ENCODE assay signal across 16 mouse cellular contexts in the genomic region with DNA sequence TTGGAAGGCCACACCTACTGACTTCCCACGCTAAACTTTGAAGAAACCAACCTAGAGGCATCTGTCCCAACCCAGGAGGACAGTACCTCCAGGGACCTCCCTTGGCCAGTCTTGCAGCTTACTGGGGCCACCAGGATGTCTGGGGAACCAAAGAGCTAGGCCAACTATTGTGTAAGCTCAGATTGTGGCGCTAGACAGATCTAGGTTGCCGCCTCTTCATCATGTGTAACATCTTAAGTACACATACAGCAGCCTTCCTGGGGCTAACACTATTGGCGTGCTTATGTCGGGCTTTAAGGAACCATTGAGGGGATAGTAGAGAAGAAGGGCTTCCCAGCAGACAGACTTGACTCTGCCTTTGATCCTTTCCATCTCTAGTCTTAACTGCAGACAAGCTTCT. TPM values are rescaled to one million over a fixed set of nuclear protein-coding genes. Genes with fewer than 3 reads are reported as not detected.
DNase-seq lines count a peak whose midpoint lies in the region; ATAC-seq lines count a peak whose summit lies in the region.
"Had no signal": no experiment of that assay in that cellular context is flagged by ENCODE, and none has a peak within 500 bp of the region (broad histone marks: within the 10 kb centered on the region; RNA-seq: fewer than 3 reads in every experiment).

No protein-coding gene starts in this region.

- 81% methylated on average over 5 of the region's 5 CpGs for WGBS in midbrain, embryonic 15.5 days
- 68% methylated on average over 5 of the region's 5 CpGs for WGBS in midbrain, embryonic 16.5 days

- no peak overlapping the region for H3K4me3 ChIP-seq in midbrain, embryonic 15.5 days
- H3K4me3 ChIP-seq in midbrain, embryonic 16.5 days (ENCODE audit: low read depth, low read length), result no peak overlapping the region
- H3K4me3 ChIP-seq: heart, embryonic 12.5 days; hindbrain, embryonic 10.5 days; midbrain, embryonic 10.5 days had no signal

- no peaks in the 10 kb centered on the region for H3K4me1 ChIP-seq in midbrain, embryonic 15.5 days
- H3K4me1 ChIP-seq in midbrain, embryonic 16.5 days (ENCODE audit: control insufficient read depth, insufficient read depth, low read length), result no peaks in the 10 kb centered on the region

- no peaks in the 10 kb centered on the region for H3K27me3 ChIP-seq in midbrain, embryonic 15.5 days (replicated peaks)
- no peaks in the 10 kb centered on the region for H3K27me3 ChIP-seq in midbrain, embryonic 16.5 days (ENCODE audit: control insufficient read depth, insufficient read depth, low read depth, low read length)
- H3K27me3 ChIP-seq: heart, embryonic 12.5 days had no signal

- peak; percentile 76 for ATAC-seq in frontal cortex, adult (ENCODE audit: low TSS enrichment)
- ATAC-seq in midbrain, embryonic 15.5 days (replicated peaks), result 0 out of 2 replicates have a peak, but pooled peaks have one; percentile 6
- ATAC-seq in midbrain, embryonic 16.5 days, result no peak
- ATAC-seq in granulocyte monocyte progenitor cell, adult 5-6 weeks (replicated peaks; ENCODE audit: poor library complexity, severe bottlenecking), result 0 out of 2 replicates have a peak, but pooled peaks have one; percentile 8

- DNase-seq in frontal cortex, postnatal 14 days (ENCODE audit: low spot score in 2 of 2), result no peak
- peak; percentile 25 for DNase-seq in fat pad, adult 2 months (ENCODE audit: extremely low read depth, low read depth, low spot score)
- DNase-seq in cerebellum, postnatal 4 days (ENCODE audit: low spot score in 2 of 2), result no peak

- H3K27ac ChIP-seq in midbrain, embryonic 15.5 days, result no peak overlapping the region
- no peak overlapping the region for H3K27ac ChIP-seq in midbrain, embryonic 16.5 days (ENCODE audit: low read length)
- H3K27ac ChIP-seq: kidney, postnatal 0 days had no signal

- H3K9ac ChIP-seq in midbrain, embryonic 15.5 days, result no peak overlapping the region
- no peak overlapping the region for H3K9ac ChIP-seq in midbrain, embryonic 16.5 days (ENCODE audit: low read depth, low read length)

- no peak overlapping the region for H3K4me2 ChIP-seq in midbrain, embryonic 15.5 days
- H3K4me2 ChIP-seq in midbrain, embryonic 16.5 days (ENCODE audit: low read length), result no peak overlapping the region
- H3K4me2 ChIP-seq: heart, embryonic 12.5 days had no signal

- H3K36me3 ChIP-seq in midbrain, embryonic 15.5 days (replicated peaks), result no peaks in the 10 kb centered on the region
- H3K36me3 ChIP-seq in midbrain, embryonic 16.5 days (ENCODE audit: control insufficient read depth, insufficient read depth, low read length), result no peaks in the 10 kb centered on the region
- H3K36me3 ChIP-seq: heart, embryonic 12.5 days had no signal

- H3K9me3 ChIP-seq in midbrain, embryonic 15.5 days, result no peaks in the 10 kb centered on the region
- H3K9me3 ChIP-seq in midbrain, embryonic 16.5 days (replicated peaks; ENCODE audit: control insufficient read depth, low read length, poor library complexity, severe bottlenecking), result no peaks in the 10 kb centered on the region
- H3K9me3 ChIP-seq: heart, embryonic 12.5 days; hindbrain, embryonic 10.5 days; midbrain, embryonic 10.5 days had no signal

RNA-seq across cellular contexts. Expression of a gene that starts 17.2 kb away (rescaled TPM):
- polyA plus RNA-seq in midbrain, embryonic 15.5 days (2015; fragmentation: Nextera tagmentation; extraction: Ambion mirVana), result 10.6 and 12.7 TPM in 2 replicates
- 13.0 and 16.9 TPM in 2 replicates for polyA plus RNA-seq in midbrain, embryonic 16.5 days (2015; fragmentation: Nextera tagmentation; extraction: Ambion mirVana)
- 0.81 and 0.99 TPM in 2 replicates for total RNA-seq in granulocyte monocyte progenitor cell, adult 5-6 weeks (2014; fragmentation: Nextera tagmentation)
- total RNA-seq in granulocyte monocyte progenitor cell, adult 5-6 weeks (2017), result not detected in 2 replicates
- total RNA-seq: adrenal gland, postnatal 25 days; heart, postnatal 10 days had no signal
- polyA plus RNA-seq: activated CD4-positive, CD25-positive, alpha-beta regulatory T cell, adult 4 months; embryonic facial prominence, embryonic 11.5 days; liver, embryonic 16.5 days had no signal
